Comparison of ENCODE assay signal across 8 mouse cellular contexts in genomic region chr4:132292988-132293387, GRCm38 (mm10). TPM values are rescaled to one million over a fixed set of nuclear protein-coding genes. Genes with fewer than 3 reads are reported as not detected.
DNase-seq lines count a peak whose midpoint lies in the region; ATAC-seq lines count a peak whose summit lies in the region.

No protein-coding gene starts in this region.

- intact Hi-C loops in heart, postnatal 14 days (cut with DNase I) = loop anchor here (1.0 to 5.0 kb wide), 3 partner anchors 52 to 219 kb away; partner anchors contain the start of gene Sesn2

- no peak overlapping the region for H3K4me3 ChIP-seq in heart, embryonic 12.5 days
- no peak overlapping the region for H3K4me3 ChIP-seq in hindbrain, embryonic 16.5 days (ENCODE audit: low read length)

- no peaks in the 10 kb centered on the region for H3K27me3 ChIP-seq in heart, embryonic 12.5 days (replicated peaks)
- H3K27me3 ChIP-seq in hindbrain, embryonic 16.5 days (replicated peaks; ENCODE audit: control insufficient read depth, insufficient read depth, low read length) = no peaks in the 10 kb centered on the region

- no peaks in the 10 kb centered on the region for H3K4me1 ChIP-seq in heart, embryonic 12.5 days (replicated peaks)
- H3K4me1 ChIP-seq in hindbrain, embryonic 16.5 days (ENCODE audit: control insufficient read depth, insufficient read depth, low read depth, low read length) = no peaks in the 10 kb centered on the region

- no peak overlapping the region for H3K4me2 ChIP-seq in heart, embryonic 12.5 days
- no peak overlapping the region for H3K4me2 ChIP-seq in hindbrain, embryonic 16.5 days (ENCODE audit: low read length)

- no peak for ATAC-seq in heart, embryonic 12.5 days (ENCODE audit: insufficient number of reproducible peaks, low FRiP score)
- ATAC-seq in hindbrain, embryonic 16.5 days = no peak

- H3K27ac ChIP-seq in heart, embryonic 12.5 days (ENCODE audit: poor library complexity, severe bottlenecking) = no peak overlapping the region
- H3K27ac ChIP-seq in hindbrain, embryonic 16.5 days (ENCODE audit: low read depth, low read length) = no peak overlapping the region

- peaks cover 38% of the 10 kb centered on the region for H3K36me3 ChIP-seq in heart, embryonic 12.5 days
- peaks cover 11% of the 10 kb centered on the region for H3K36me3 ChIP-seq in hindbrain, embryonic 16.5 days (ENCODE audit: control insufficient read depth, insufficient read depth, low read length)

- WGBS in heart, embryonic 12.5 days = 37% methylated on average over 4 of the region's 4 CpGs
- 38% methylated on average over 4 of the region's 4 CpGs for WGBS in hindbrain, embryonic 16.5 days

- H3K9ac ChIP-seq in heart, embryonic 12.5 days = no peak overlapping the region
- no peak overlapping the region for H3K9ac ChIP-seq in hindbrain, embryonic 16.5 days (ENCODE audit: low read depth, low read length)

- peak; percentile 68 to 78 for DNase-seq in heart, postnatal 14 days
- DNase-seq in ovary, postnatal 14 days (ENCODE audit: low spot score) = peak; percentile 39
- no peak for DNase-seq in ovary, adult 18-20 months (ENCODE audit: low spot score)
- DNase-seq in adrenal gland, postnatal 14 days = peak; percentile 77
- DNase-seq in lung, postnatal 14 days = peak; percentile 68
- DNase-seq in cerebellum, adult 9-11 months = no peak

- 0 out of 2 replicates have a peak, but pooled peaks cover 4% of the 10 kb centered on the region for H3K9me3 ChIP-seq in heart, embryonic 12.5 days (replicated peaks)
- no peaks in the 10 kb centered on the region for H3K9me3 ChIP-seq in hindbrain, embryonic 16.5 days (ENCODE audit: control insufficient read depth, low read length)

RNA-seq across cellular contexts. Expression of gene Rab42, which starts 10.2 kb away (rescaled TPM):
- total RNA-seq in heart, postnatal 14 days (2021) = under 1 TPM; 0.39 to 0.76 TPM
- 1.1 TPM in 2 replicates for polyA plus RNA-seq in heart, embryonic 12.5 days (2016; fragmentation: Nextera tagmentation; extraction: Ambion mirVana)
- 0.93 and 3.5 TPM in 2 replicates for total RNA-seq in adrenal gland, postnatal 14 days (2021)
- polyA plus RNA-seq in hindbrain, embryonic 16.5 days (2015; fragmentation: Nextera tagmentation; extraction: Ambion mirVana) = 3.9 and 4.8 TPM in 2 replicates

RNA-seq across cellular contexts. Expression of gene Taf12, which starts 18.8 kb away (rescaled TPM):
- total RNA-seq in heart, postnatal 14 days (2021) = 10 to 100 TPM; 25.8 to 27.7 TPM
- polyA plus RNA-seq in heart, embryonic 12.5 days (2016; fragmentation: Nextera tagmentation; extraction: Ambion mirVana) = 34.7 and 39.5 TPM in 2 replicates
- total RNA-seq in adrenal gland, postnatal 14 days (2021) = 27.3 and 31.3 TPM in 2 replicates
- polyA plus RNA-seq in hindbrain, embryonic 16.5 days (2015; fragmentation: Nextera tagmentation; extraction: Ambion mirVana) = 37.5 and 40.3 TPM in 2 replicates

RNA-seq across cellular contexts. Expression of gene Gmeb1, which starts 31.6 kb away (rescaled TPM):
- 10 to 100 TPM; 12.7 to 13.9 TPM for total RNA-seq in heart, postnatal 14 days (2021)
- 26.3 and 27.3 TPM in 2 replicates for polyA plus RNA-seq in heart, embryonic 12.5 days (2016; fragmentation: Nextera tagmentation; extraction: Ambion mirVana)
- 16.2 and 17.3 TPM in 2 replicates for total RNA-seq in adrenal gland, postnatal 14 days (2021)
- 37.6 and 38.1 TPM in 2 replicates for polyA plus RNA-seq in hindbrain, embryonic 16.5 days (2015; fragmentation: Nextera tagmentation; extraction: Ambion mirVana)

RNA-seq across cellular contexts. Expression of gene Trnau1ap, which starts 36.4 kb away (rescaled TPM):
- total RNA-seq in heart, postnatal 14 days (2021) = 10 to 100 TPM; 21.6 to 24.6 TPM
- 64.8 and 68.5 TPM in 2 replicates for polyA plus RNA-seq in heart, embryonic 12.5 days (2016; fragmentation: Nextera tagmentation; extraction: Ambion mirVana)
- 33.2 and 35.3 TPM in 2 replicates for total RNA-seq in adrenal gland, postnatal 14 days (2021)
- polyA plus RNA-seq in hindbrain, embryonic 16.5 days (2015; fragmentation: Nextera tagmentation; extraction: Ambion mirVana) = 75.2 and 77.9 TPM in 2 replicates

Comparison
In these comparisons a context has a peak if more than half of its experiments do, and no peak if none do; other contexts are left out.
1. DNase-seq: peak in heart, postnatal 14 days (2 of 2), ovary, postnatal 14 days (single experiment), adrenal gland, postnatal 14 days (single experiment) and lung, postnatal 14 days (single experiment); none in ovary, adult 18-20 months (single experiment) and cerebellum, adult 9-11 months (single experiment).